Mouse (Mus musculus) brain, embryonic 14.5 days (tissue): ENCODE data around the gene Spata31d1a.

Source experiments
- CTCF ChIP-seq: fragments of 200-500 bp; IDR thresholded peaks from 2 replicates; pipeline ENCODE4 v1.5.1; 2012; ENCODE audit warnings: inconsistent platforms, mild to moderate bottlenecking, moderate library complexity, borderline replicate concordance; ENCODE audit not compliant: insufficient read depth, insufficient read length; ENCODE audit errors: extremely low read depth
- POLR2A ChIP-seq: fragments of 200-500 bp; IDR thresholded peaks from 2 replicates; pipeline ENCODE4 v1.6.1; 2012; ENCODE audit warnings: mild to moderate bottlenecking, inconsistent platforms, borderline replicate concordance; ENCODE audit not compliant: poor library complexity, insufficient read depth, insufficient read length, severe bottlenecking; ENCODE audit errors: extremely low read depth

- TF ChIP-seq POLR2A (no peak), CTCF (no peak)
Measured at GRCm38 (mm10) chr13:59694008-59694407, 16.1 kb downstream of the Spata31d1a start, which contains the start of gene 4921517D22Rik.
